Mouse (Mus musculus): ENCODE results near the gene Mdk. TPM values are rescaled to one million over a fixed set of nuclear protein-coding genes. Genes with fewer than 3 reads are reported as not detected.
A peak's percentile ranks its signal among the peaks of the same experiment; 100 is the strongest.

The Mdk gene
- polyA plus RNA-seq, 1 experiment from 2014 or later = 435 TPM

- H3K9me3 ChIP-seq (ENCODE audit: control insufficient read depth, low read length) = no peaks in the 10 kb centered on the region
- H3K4me2 ChIP-seq (ENCODE audit: low read length) = peak overlapping the region; percentile 89
- peaks cover under 1% of the 10 kb centered on the region; the same call in 1 of the 2 replicates for H3K27me3 ChIP-seq (ENCODE audit: control insufficient read depth, insufficient read depth, low read length)
- peaks cover 25 to 42% of the 10 kb centered on the region in 2 experiments for H3K4me1 ChIP-seq (ENCODE audit: control insufficient read depth in 2 of 2, insufficient read depth in 2 of 2, low read length in 2 of 2)
- H3K27ac ChIP-seq (replicated peaks in 1 of 2; ENCODE audit: control insufficient read depth in 1 of 2, insufficient read depth in 1 of 2, low read depth in 2 of 2, low read length in 2 of 2) = no peak overlapping the region
- no peak overlapping the region for H3K9ac ChIP-seq (ENCODE audit: low read length)
- ATAC-seq (ENCODE audit: insufficient number of reproducible peaks, insufficient read depth, low FRiP score, low read depth) = no peak
- H3K4me3 ChIP-seq (ENCODE audit: control insufficient read depth in 1 of 2, insufficient read depth in 1 of 2, low read depth in 1 of 2, low read length in 2 of 2) = peak overlapping the region; percentile 64 to 69
- H3K36me3 ChIP-seq (ENCODE audit: control insufficient read depth, insufficient read depth, low read length) = peaks cover 23% of the 10 kb centered on the region
- 12% methylated on average over 12 of the region's 12 CpGs for WGBS
Observed at GRCm38 (mm10) chr2:91929936-91930335, 2.2 kb downstream of the Mdk start.

GRCm38 (mm10) chr2:91929455-91929854, 2.6 kb downstream of the Mdk start:
- no peak overlapping the region for H3K4me3 ChIP-seq (ENCODE audit: control insufficient read depth in 1 of 2, insufficient read depth in 1 of 2, low read depth in 1 of 2, low read length in 2 of 2)
- H3K4me2 ChIP-seq (ENCODE audit: low read length) = peak overlapping the region; percentile 89; the same call in 1 of the 2 replicates

DNA sequence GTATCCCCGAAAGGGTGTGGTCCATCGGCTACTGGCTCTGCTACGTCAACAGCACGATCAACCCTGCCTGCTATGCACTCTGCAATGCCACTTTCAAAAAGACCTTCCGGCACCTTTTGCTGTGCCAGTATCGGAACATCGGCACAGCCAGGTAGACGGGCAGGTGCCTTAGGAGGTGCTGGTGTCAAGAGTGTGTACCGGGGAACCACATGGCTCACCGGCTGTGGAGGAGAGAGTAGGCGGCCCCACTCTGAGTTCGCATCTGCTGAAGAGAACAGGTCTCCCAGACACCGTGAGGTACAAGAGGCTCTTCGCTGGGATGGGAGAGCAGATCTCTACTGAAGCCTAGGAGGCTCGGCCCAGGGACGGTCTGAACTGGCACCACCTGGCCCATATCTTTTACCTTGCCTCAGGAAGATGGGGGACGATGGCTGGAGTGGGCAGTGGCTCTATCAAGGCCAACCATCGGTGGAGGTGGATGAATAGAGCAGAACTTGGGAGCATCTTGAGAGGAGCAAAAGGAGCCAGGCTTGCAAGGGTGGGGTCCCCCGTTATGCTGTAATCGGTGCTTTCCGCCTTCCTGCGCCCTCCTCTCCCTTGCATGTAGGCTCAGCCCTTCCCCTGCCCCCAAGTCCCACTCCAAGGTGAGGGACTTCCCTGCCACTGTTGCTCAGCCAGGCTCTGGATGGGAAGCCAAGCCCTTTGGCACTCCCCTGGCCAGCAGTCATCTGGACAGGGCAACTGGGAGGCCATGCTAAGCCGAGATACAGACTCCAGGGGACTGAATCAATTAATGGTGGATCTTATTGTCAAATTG, 3.4 kb downstream of the Mdk start:
- Histone ChIP-seq H3K9ac (ENCODE audit: low read length) (no peak overlapping the region), H3K4me3 (ENCODE audit: control insufficient read depth in 1 of 2, insufficient read depth in 1 of 2, low read depth in 1 of 2, low read length in 2 of 2) (no peak overlapping the region), H3K36me3 (ENCODE audit: control insufficient read depth, insufficient read depth, low read length) (peaks cover 11% of the 10 kb centered on the region), H3K9me3 (ENCODE audit: control insufficient read depth, low read length) (no peaks in the 10 kb centered on the region), H3K4me1 (ENCODE audit: control insufficient read depth in 2 of 2, insufficient read depth in 2 of 2, low read length in 2 of 2) (peaks cover 23 to 34% of the 10 kb centered on the region in 2 experiments), H3K4me2 (ENCODE audit: low read length) (peak overlapping the region; percentile 55; the same call in 1 of the 2 replicates), H3K27ac (replicated peaks in 1 of 2; ENCODE audit: control insufficient read depth in 1 of 2, insufficient read depth in 1 of 2, low read depth in 2 of 2, low read length in 2 of 2) (no peak overlapping the region), H3K27me3 (ENCODE audit: control insufficient read depth, insufficient read depth, low read length) (peaks cover 11% of the 10 kb centered on the region)
- 67% methylated on average over 23 of the region's 23 CpGs for WGBS
- ATAC-seq (ENCODE audit: insufficient number of reproducible peaks, insufficient read depth, low FRiP score, low read depth) = no peak

More at GRCm38 (mm10) chr2:91929455-91929854, 2.6 kb downstream of the Mdk start:
- 67% methylated on average over 3 of the region's 3 CpGs for WGBS
- Histone ChIP-seq H3K9me3 (ENCODE audit: control insufficient read depth, low read length) (no peaks in the 10 kb centered on the region), H3K27me3 (ENCODE audit: control insufficient read depth, insufficient read depth, low read length) (peaks cover 5% of the 10 kb centered on the region), H3K27ac (replicated peaks in 1 of 2; ENCODE audit: control insufficient read depth in 1 of 2, insufficient read depth in 1 of 2, low read depth in 2 of 2, low read length in 2 of 2) (no peak overlapping the region), H3K36me3 (ENCODE audit: control insufficient read depth, insufficient read depth, low read length) (peaks cover 18% of the 10 kb centered on the region), H3K4me1 (ENCODE audit: control insufficient read depth in 2 of 2, insufficient read depth in 2 of 2, low read length in 2 of 2) (peaks cover 25 to 41% of the 10 kb centered on the region in 2 experiments), H3K9ac (ENCODE audit: low read length) (no peak overlapping the region)
- no peak for ATAC-seq (ENCODE audit: insufficient number of reproducible peaks, insufficient read depth, low FRiP score, low read depth)

DNA sequence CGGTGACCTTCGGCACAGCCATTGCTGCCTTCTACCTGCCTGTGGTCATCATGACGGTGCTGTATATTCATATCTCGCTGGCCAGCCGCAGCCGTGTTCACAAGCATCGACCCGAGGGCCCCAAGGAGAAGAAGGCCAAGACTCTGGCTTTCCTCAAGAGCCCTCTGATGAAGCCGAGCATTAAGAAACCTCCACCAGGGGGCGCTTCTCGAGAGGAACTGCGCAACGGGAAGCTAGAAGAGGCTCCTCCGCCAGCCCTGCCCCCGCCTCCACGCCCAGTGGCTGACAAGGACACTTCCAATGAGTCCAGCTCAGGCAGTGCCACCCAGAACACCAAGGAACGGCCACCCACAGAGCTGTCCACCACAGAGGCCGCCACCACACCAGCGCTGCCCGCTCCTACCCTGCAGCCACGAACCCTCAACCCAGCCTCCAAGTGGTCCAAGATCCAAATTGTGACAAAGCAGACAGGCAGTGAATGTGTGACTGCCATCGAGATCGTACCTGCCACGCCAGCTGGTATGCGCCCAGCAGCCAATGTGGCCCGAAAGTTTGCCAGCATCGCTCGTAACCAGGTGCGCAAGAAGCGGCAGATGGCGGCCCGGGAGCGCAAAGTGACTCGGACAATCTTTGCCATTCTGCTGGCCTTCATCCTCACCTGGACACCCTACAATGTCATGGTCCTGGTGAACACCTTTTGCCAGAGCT, 4.1 kb downstream of the Mdk start:
- no peak overlapping the region for H3K27ac ChIP-seq (replicated peaks in 1 of 2; ENCODE audit: control insufficient read depth in 1 of 2, insufficient read depth in 1 of 2, low read depth in 2 of 2, low read length in 2 of 2)
- H3K9me3 ChIP-seq (ENCODE audit: control insufficient read depth, low read length) = no peaks in the 10 kb centered on the region
- peak overlapping the region; percentile 55 for H3K4me2 ChIP-seq (ENCODE audit: low read length)
- peaks cover 3% of the 10 kb centered on the region for H3K36me3 ChIP-seq (ENCODE audit: control insufficient read depth, insufficient read depth, low read length)
- H3K4me1 ChIP-seq (ENCODE audit: control insufficient read depth in 2 of 2, insufficient read depth in 2 of 2, low read length in 2 of 2) = peaks cover 23 to 28% of the 10 kb centered on the region in 2 experiments
- H3K27me3 ChIP-seq (ENCODE audit: control insufficient read depth, insufficient read depth, low read length) = peaks cover 18% of the 10 kb centered on the region
- peak overlapping the region; percentile 11 to 16; a peak in 1 of 4 replicates for H3K4me3 ChIP-seq (ENCODE audit: control insufficient read depth in 1 of 2, insufficient read depth in 1 of 2, low read depth in 1 of 2, low read length in 2 of 2)
- ATAC-seq (ENCODE audit: insufficient number of reproducible peaks, insufficient read depth, low FRiP score, low read depth) = no peak
- no peak overlapping the region; the same call in 1 of the 2 replicates for H3K9ac ChIP-seq (ENCODE audit: low read length)
- WGBS = 35% methylated on average over 34 of the region's 34 CpGs

GRCm38 (mm10) chr2:91926949-91927348, 5.1 kb downstream of the Mdk start, which contains the start of gene Chrm4:
Gene Chrm4 (plus strand): TSS chr2:91927249.
- peaks cover 15 to 23% of the 10 kb centered on the region in 2 experiments for H3K4me1 ChIP-seq (ENCODE audit: control insufficient read depth in 2 of 2, insufficient read depth in 2 of 2, low read length in 2 of 2)
- H3K36me3 ChIP-seq (ENCODE audit: control insufficient read depth, insufficient read depth, low read length) = no peaks in the 10 kb centered on the region
- no peak within 1 kb of the TSS for H3K27ac ChIP-seq (replicated peaks in 1 of 2; ENCODE audit: control insufficient read depth in 1 of 2, insufficient read depth in 1 of 2, low read depth in 2 of 2, low read length in 2 of 2)
- peaks cover 29% of the 10 kb centered on the region for H3K27me3 ChIP-seq (ENCODE audit: control insufficient read depth, insufficient read depth, low read length)
- no peaks in the 10 kb centered on the region for H3K9me3 ChIP-seq (ENCODE audit: control insufficient read depth, low read length)
- WGBS = 86% methylated on average over 3 of the region's 3 CpGs
- H3K4me2 ChIP-seq (ENCODE audit: low read length) = peak within 1 kb of the TSS; percentile 55
- H3K4me3 ChIP-seq (ENCODE audit: control insufficient read depth in 1 of 2, insufficient read depth in 1 of 2, low read depth in 1 of 2, low read length in 2 of 2) = peak within 1 kb of the TSS; percentile 11 to 16; a peak in 1 of 4 replicates
- H3K9ac ChIP-seq (ENCODE audit: low read length) = no peak within 1 kb of the TSS; the same call in 1 of the 2 replicates
- no peak for ATAC-seq (ENCODE audit: insufficient number of reproducible peaks, insufficient read depth, low FRiP score, low read depth)

DNA sequence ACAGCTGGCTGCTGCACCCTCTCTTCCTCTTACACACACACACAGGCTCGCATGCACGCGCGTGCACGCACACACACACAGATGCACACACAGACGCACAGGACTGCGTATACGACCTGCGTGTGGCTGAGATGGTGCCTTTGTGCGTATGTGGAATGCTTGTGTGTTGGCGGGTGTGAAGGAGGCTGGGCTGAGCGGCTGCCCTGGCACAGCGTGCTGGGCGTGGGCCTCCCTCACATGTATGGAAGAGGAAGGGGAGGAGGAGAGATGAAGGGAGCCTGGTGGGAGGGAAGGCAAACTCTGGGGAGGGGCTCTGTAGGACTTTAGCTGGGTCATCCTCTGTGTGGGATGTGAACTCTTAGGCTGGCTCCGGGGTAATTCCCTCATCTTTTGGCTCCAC, 6.7 kb downstream of the Mdk start:
- peaks cover 20 to 22% of the 10 kb centered on the region in 2 experiments for H3K4me1 ChIP-seq (ENCODE audit: control insufficient read depth in 2 of 2, insufficient read depth in 2 of 2, low read length in 2 of 2)
- H3K4me3 ChIP-seq (ENCODE audit: control insufficient read depth in 1 of 2, insufficient read depth in 1 of 2, low read depth in 1 of 2, low read length in 2 of 2) = no peak overlapping the region
- H3K9me3 ChIP-seq (ENCODE audit: control insufficient read depth, low read length) = no peaks in the 10 kb centered on the region
- H3K27ac ChIP-seq (replicated peaks in 1 of 2; ENCODE audit: control insufficient read depth in 1 of 2, insufficient read depth in 1 of 2, low read depth in 2 of 2, low read length in 2 of 2) = no peak overlapping the region
- no peak for ATAC-seq (ENCODE audit: insufficient number of reproducible peaks, insufficient read depth, low FRiP score, low read depth)
- no peaks in the 10 kb centered on the region for H3K36me3 ChIP-seq (ENCODE audit: control insufficient read depth, insufficient read depth, low read length)
- no peak overlapping the region for H3K9ac ChIP-seq (ENCODE audit: low read length)
- 79% methylated on average over 15 of the region's 15 CpGs for WGBS
- H3K4me2 ChIP-seq (ENCODE audit: low read length) = no peak overlapping the region
- peaks cover 44% of the 10 kb centered on the region for H3K27me3 ChIP-seq (ENCODE audit: control insufficient read depth, insufficient read depth, low read length)

- no peak for ATAC-seq (ENCODE audit: insufficient number of reproducible peaks, insufficient read depth, low FRiP score, low read depth)
- 68% methylated on average over 1 of the region's 1 CpGs for WGBS
- Histone ChIP-seq H3K36me3 (ENCODE audit: control insufficient read depth, insufficient read depth, low read length) (no peaks in the 10 kb centered on the region), H3K4me3 (ENCODE audit: control insufficient read depth in 1 of 2, insufficient read depth in 1 of 2, low read depth in 1 of 2, low read length in 2 of 2) (no peak overlapping the region), H3K4me1 (ENCODE audit: control insufficient read depth in 2 of 2, insufficient read depth in 2 of 2, low read length in 2 of 2) (peaks cover 15 to 16% of the 10 kb centered on the region in 2 experiments), H3K27ac (replicated peaks in 1 of 2; ENCODE audit: control insufficient read depth in 1 of 2, insufficient read depth in 1 of 2, low read depth in 2 of 2, low read length in 2 of 2) (no peak overlapping the region), H3K9ac (ENCODE audit: low read length) (no peak overlapping the region), H3K27me3 (ENCODE audit: control insufficient read depth, insufficient read depth, low read length) (peaks cover 46% of the 10 kb centered on the region), H3K9me3 (ENCODE audit: control insufficient read depth, low read length) (no peaks in the 10 kb centered on the region), H3K4me2 (ENCODE audit: low read length) (no peak overlapping the region)
Observed at GRCm38 (mm10) chr2:91924726-91925125, 7.4 kb downstream of the Mdk start.

Measured in heart, embryonic 14.5 days (tissue).